Mouse (Mus musculus): ENCODE measurements around the gene Ppp1r8. TPM values are rescaled to one million over a fixed set of nuclear protein-coding genes. Genes with fewer than 3 reads are reported as not detected.
"Not testable (repeated sequence)": the region's sequence is repeated elsewhere in the genome, so short reads cannot be mapped to it uniquely, and the experiment has no call there.

Gene Ppp1r8
- polyA plus RNA-seq, 1 experiment from 2014 or later: 61.3 TPM

GRCm38 (mm10) chr4:132796196-132796886 lies 46.6 kb downstream of the Ppp1r8 start, which contains the start of gene Themis2:
Gene Themis2 (minus strand): TSS chr4:132796387.
- no peak within 1 kb of the TSS for H3K27ac ChIP-seq (replicated peaks; ENCODE audit: low read depth, low read length)
- ATAC-seq (ENCODE audit: low read depth): no peak

GRCm38 (mm10) chr4:132795171-132795570 lies 47.8 kb downstream of the Ppp1r8 start:
- DNase-seq (ENCODE audit: low spot score): no peak
- H3K4me2 ChIP-seq (ENCODE audit: low read depth, low read length): no peak overlapping the region
- H3K27ac ChIP-seq (replicated peaks; ENCODE audit: low read depth, low read length): no peak overlapping the region
- H3K9me3 ChIP-seq (ENCODE audit: control insufficient read depth, low read length): no peaks in the 10 kb centered on the region
- no peak overlapping the region for H3K9ac ChIP-seq (ENCODE audit: low read depth, low read length)
- no peak overlapping the region for H3K4me3 ChIP-seq (ENCODE audit: low read depth, low read length)
- H3K27me3 ChIP-seq (replicated peaks; ENCODE audit: control insufficient read depth, insufficient read depth, low read length): peaks cover 23% of the 10 kb centered on the region
- no peaks in the 10 kb centered on the region for H3K4me1 ChIP-seq (ENCODE audit: control insufficient read depth, insufficient read depth, low read length)
- H3K36me3 ChIP-seq (ENCODE audit: control insufficient read depth, insufficient read depth, low read length): no peaks in the 10 kb centered on the region
- ATAC-seq (ENCODE audit: low read depth): no peak
- 46% methylated on average over 7 of the region's 7 CpGs for WGBS

More at GRCm38 (mm10) chr4:132796196-132796886, 46.6 kb downstream of the Ppp1r8 start, which contains the start of gene Themis2:
- Histone ChIP-seq H3K9ac (ENCODE audit: low read depth, low read length) (peak within 1 kb of the TSS; percentile 34; the same call in 1 of the 2 replicates), H3K9me3 (ENCODE audit: control insufficient read depth, low read length) (no peaks in the 10 kb centered on the region), H3K4me3 (ENCODE audit: low read depth, low read length) (peak within 1 kb of the TSS; percentile 27), H3K4me2 (ENCODE audit: low read depth, low read length) (peak within 1 kb of the TSS; percentile 52), H3K4me1 (ENCODE audit: control insufficient read depth, insufficient read depth, low read length) (no peaks in the 10 kb centered on the region), H3K36me3 (ENCODE audit: control insufficient read depth, insufficient read depth, low read length) (no peaks in the 10 kb centered on the region), H3K27me3 (replicated peaks; ENCODE audit: control insufficient read depth, insufficient read depth, low read length) (peaks cover 23% of the 10 kb centered on the region)
- WGBS: 2% methylated on average over 20 of the region's 21 CpGs
- peak; percentile 50 for DNase-seq (ENCODE audit: low spot score)

- Histone ChIP-seq H3K4me2 (ENCODE audit: low read depth, low read length) (no peak overlapping the region), H3K4me3 (ENCODE audit: low read depth, low read length) (no peak overlapping the region), H3K27me3 (replicated peaks; ENCODE audit: control insufficient read depth, insufficient read depth, low read length) (peaks cover 23% of the 10 kb centered on the region), H3K4me1 (ENCODE audit: control insufficient read depth, insufficient read depth, low read length) (no peaks in the 10 kb centered on the region), H3K9me3 (ENCODE audit: control insufficient read depth, low read length) (no peaks in the 10 kb centered on the region), H3K36me3 (ENCODE audit: control insufficient read depth, insufficient read depth, low read length) (no peaks in the 10 kb centered on the region), H3K9ac (ENCODE audit: low read depth, low read length) (no peak overlapping the region), H3K27ac (replicated peaks; ENCODE audit: low read depth, low read length) (no peak overlapping the region)
- DNase-seq (ENCODE audit: low spot score) (no peak), ATAC-seq (ENCODE audit: low read depth) (no peak)
- WGBS: 68% methylated on average over 8 of the region's 8 CpGs
These were observed 48.2 kb downstream of the Ppp1r8 start for GRCm38 (mm10) chr4:132794760-132795159.

GRCm38 (mm10) chr4:132794028-132794427 lies 48.9 kb downstream of the Ppp1r8 start:
- no peaks in the 10 kb centered on the region for H3K36me3 ChIP-seq (ENCODE audit: control insufficient read depth, insufficient read depth, low read length)
- H3K27me3 ChIP-seq (replicated peaks; ENCODE audit: control insufficient read depth, insufficient read depth, low read length): peaks cover 23% of the 10 kb centered on the region
- no peak for ATAC-seq (ENCODE audit: low read depth)
- no peak overlapping the region for H3K4me3 ChIP-seq (ENCODE audit: low read depth, low read length)
- no peak for DNase-seq (ENCODE audit: low spot score)
- no peak overlapping the region for H3K9ac ChIP-seq (ENCODE audit: low read depth, low read length)
- 65% methylated on average over 9 of the region's 9 CpGs for WGBS
- no peaks in the 10 kb centered on the region for H3K9me3 ChIP-seq (ENCODE audit: control insufficient read depth, low read length)
- no peak overlapping the region for H3K27ac ChIP-seq (replicated peaks; ENCODE audit: low read depth, low read length)
- no peaks in the 10 kb centered on the region for H3K4me1 ChIP-seq (ENCODE audit: control insufficient read depth, insufficient read depth, low read length)
- no peak overlapping the region for H3K4me2 ChIP-seq (ENCODE audit: low read depth, low read length)

- 87% methylated on average over 8 of the region's 9 CpGs for WGBS
- not testable (repeated sequence) for H3K4me1 ChIP-seq (ENCODE audit: control insufficient read depth, insufficient read depth, low read length); H3K4me3 ChIP-seq (ENCODE audit: low read depth, low read length); H3K4me2 ChIP-seq (ENCODE audit: low read depth, low read length); DNase-seq (ENCODE audit: low spot score); H3K36me3 ChIP-seq (ENCODE audit: control insufficient read depth, insufficient read depth, low read length); ATAC-seq (ENCODE audit: low read depth); H3K9ac ChIP-seq (ENCODE audit: low read depth, low read length); H3K27ac ChIP-seq (replicated peaks; ENCODE audit: low read depth, low read length); H3K9me3 ChIP-seq (ENCODE audit: control insufficient read depth, low read length)
- peaks cover 23% of the 10 kb centered on the region for H3K27me3 ChIP-seq (replicated peaks; ENCODE audit: control insufficient read depth, insufficient read depth, low read length)
These were observed 49.5 kb downstream of the Ppp1r8 start for GRCm38 (mm10) chr4:132793322-132794004.

- Histone ChIP-seq H3K9me3 (ENCODE audit: control insufficient read depth, low read length) (no peaks in the 10 kb centered on the region), H3K9ac (ENCODE audit: low read depth, low read length) (no peak overlapping the region), H3K4me2 (ENCODE audit: low read depth, low read length) (no peak overlapping the region), H3K4me3 (ENCODE audit: low read depth, low read length) (no peak overlapping the region), H3K27me3 (replicated peaks; ENCODE audit: control insufficient read depth, insufficient read depth, low read length) (peaks cover 4% of the 10 kb centered on the region), H3K27ac (replicated peaks; ENCODE audit: low read depth, low read length) (no peak overlapping the region), H3K4me1 (ENCODE audit: control insufficient read depth, insufficient read depth, low read length) (no peaks in the 10 kb centered on the region), H3K36me3 (ENCODE audit: control insufficient read depth, insufficient read depth, low read length) (no peaks in the 10 kb centered on the region)
- DNase-seq (ENCODE audit: low spot score) (no peak), ATAC-seq (ENCODE audit: low read depth) (no peak)
- 92% methylated on average over 8 of the region's 8 CpGs for WGBS
These were observed 53.2 kb downstream of the Ppp1r8 start for GRCm38 (mm10) chr4:132789731-132790130.

GRCm38 (mm10) chr4:132785228-132785627 lies 57.7 kb downstream of the Ppp1r8 start:
- no peak for DNase-seq (ENCODE audit: low spot score)
- Histone ChIP-seq H3K36me3 (ENCODE audit: control insufficient read depth, insufficient read depth, low read length) (no peaks in the 10 kb centered on the region), H3K4me3 (ENCODE audit: low read depth, low read length) (no peak overlapping the region), H3K27me3 (replicated peaks; ENCODE audit: control insufficient read depth, insufficient read depth, low read length) (no peaks in the 10 kb centered on the region), H3K9ac (ENCODE audit: low read depth, low read length) (no peak overlapping the region), H3K4me1 (ENCODE audit: control insufficient read depth, insufficient read depth, low read length) (no peaks in the 10 kb centered on the region), H3K9me3 (ENCODE audit: control insufficient read depth, low read length) (no peaks in the 10 kb centered on the region), H3K4me2 (ENCODE audit: low read depth, low read length) (no peak overlapping the region), H3K27ac (replicated peaks; ENCODE audit: low read depth, low read length) (no peak overlapping the region)
- ATAC-seq (ENCODE audit: low read depth): no peak
- whole genome bisulfite sequencing: 95% methylated on average over 9 of the region's 13 CpGs

GRCm38 (mm10) chr4:132783732-132784131 lies 59.2 kb downstream of the Ppp1r8 start:
- Histone ChIP-seq H3K9me3 (ENCODE audit: control insufficient read depth, low read length) (no peaks in the 10 kb centered on the region), H3K36me3 (ENCODE audit: control insufficient read depth, insufficient read depth, low read length) (peaks cover 11% of the 10 kb centered on the region), H3K4me2 (ENCODE audit: low read depth, low read length) (no peak overlapping the region), H3K27ac (replicated peaks; ENCODE audit: low read depth, low read length) (no peak overlapping the region), H3K27me3 (replicated peaks; ENCODE audit: control insufficient read depth, insufficient read depth, low read length) (no peaks in the 10 kb centered on the region), H3K4me3 (ENCODE audit: low read depth, low read length) (no peak overlapping the region), H3K9ac (ENCODE audit: low read depth, low read length) (no peak overlapping the region), H3K4me1 (ENCODE audit: control insufficient read depth, insufficient read depth, low read length) (no peaks in the 10 kb centered on the region)
- WGBS: 82% methylated on average over 2 of the region's 2 CpGs
- no peak for DNase-seq (ENCODE audit: low spot score)
- no peak for ATAC-seq (ENCODE audit: low read depth)
